Mouse (Mus musculus) lung, postnatal 0 days (tissue): ENCODE measurements around the gene Mcoln2. TPM values are rescaled to one million over a fixed set of nuclear protein-coding genes. Genes with fewer than 3 reads are reported as not detected.

Experiments
- ATAC-seq: fragments of 200-750 bp; cut with Nextera tagmentation; 2 replicates; pipeline ENCODE4 v1.8.0; 2017; ENCODE audit warnings: moderate library complexity
- DNase-seq: peaks from one replicate; pipeline ENCODE4 v3.0.0-alpha.2; 2016; ENCODE audit warnings: low spot score
- H3K27ac ChIP-seq: fragments of 300-500 bp; sonication (generic); 2 replicates; pipeline ENCODE4 v1.5.1; 2014; ENCODE audit warnings: antibody characterized with exemption, mild to moderate bottlenecking, low read length, mixed read lengths
- H3K27me3 ChIP-seq: fragments of 300-500 bp; sonication (generic); replicated peaks from 2 replicates; pipeline ENCODE4 v1.6.1; 2014; ENCODE audit warnings: low read length, mixed read lengths; ENCODE audit not compliant: insufficient read depth
- H3K36me3 ChIP-seq: fragments of 300-500 bp; sonication (generic); 2 replicates; pipeline ENCODE4 v1.6.1; 2014; ENCODE audit warnings: low read length, mixed read lengths; ENCODE audit not compliant: insufficient read depth
- H3K4me1 ChIP-seq: fragments of 300-500 bp; sonication (generic); 2 replicates; pipeline ENCODE4 v1.6.1; 2014; ENCODE audit warnings: antibody characterized with exemption, low read depth, low read length, mixed read lengths; ENCODE audit not compliant: insufficient read depth
- H3K4me2 ChIP-seq: fragments of 300-500 bp; sonication (generic); replicated peaks from 2 replicates; pipeline ENCODE4 v1.6.1; 2014; ENCODE audit warnings: low read depth, mild to moderate bottlenecking, low read length, moderate library complexity, mixed read lengths
- H3K4me3 ChIP-seq: fragments of 300-500 bp; sonication (generic); 2 replicates; pipeline ENCODE4 v1.5.1; 2014; ENCODE audit warnings: low read depth, low read length
- H3K9ac ChIP-seq: fragments of 300-500 bp; sonication (generic); replicated peaks from 2 replicates; pipeline ENCODE4 v1.6.1; 2014; ENCODE audit warnings: low read depth, mild to moderate bottlenecking
- H3K9me3 ChIP-seq: fragments of 300-500 bp; sonication (generic); 2 replicates; pipeline ENCODE4 v1.6.1; 2016; ENCODE audit warnings: low read length, mixed read lengths
- CTCF ChIP-seq: IDR thresholded peaks from 2 replicates; pipeline ENCODE4 v1.5.1; 2016; ENCODE audit warnings: antibody characterized with exemption, mild to moderate bottlenecking
- EP300 ChIP-seq: IDR thresholded peaks from 2 replicates; pipeline ENCODE4 v1.6.1; 2016; ENCODE audit warnings: antibody characterized with exemption, mild to moderate bottlenecking, control low read depth
- WGBS: fragments of 180-500 bp; shearing (Covaris S2); extraction: QIAGEN DNeasy Blood & Tissue Kit; methylation state at CpG from one replicate; pipeline ENCODE4 v1.1.7; 2014; 5-methylcytosine and 5-hydroxymethylcytosine counted together
- polyA plus RNA-seq: library from polyadenylated mRNA; unstranded; fragments of >200 nt; fragmentation: Nextera tagmentation; extraction: Ambion mirVana; gene quantifications from 2 replicates; pipeline ENCODE4 v1.2.1, GENCODE M21; 2015

Mcoln2 gene
- polyA plus RNA-seq, 1 experiment from 2014 or later: 0.25 TPM

GRCm38 (mm10) chr3:146211964-146212363 lies 62.3 kb downstream of the Mcoln2 start:
- Histone ChIP-seq H3K9ac (no peak overlapping the region), H3K36me3 (no peaks in the 10 kb centered on the region), H3K27me3 (no peaks in the 10 kb centered on the region), H3K4me2 (no peak overlapping the region), H3K27ac (no peak overlapping the region), H3K4me3 (no peak overlapping the region), H3K9me3 (no peaks in the 10 kb centered on the region), H3K4me1 (no peaks in the 10 kb centered on the region)
- ATAC-seq (no peak), DNase-seq (no peak)
- 49% methylated on average over 2 of the region's 2 CpGs for WGBS
- TF ChIP-seq CTCF (no peak), EP300 (no peak)

GRCm38 (mm10) chr3:146213336-146213735 lies 63.7 kb downstream of the Mcoln2 start:
- WGBS: 23% methylated on average over 5 of the region's 5 CpGs
- TF ChIP-seq EP300 (no peak), CTCF (no peak)
- H3K27me3 ChIP-seq: no peaks in the 10 kb centered on the region
- no peak overlapping the region for H3K9ac ChIP-seq
- H3K4me3 ChIP-seq: no peak overlapping the region
- H3K4me1 ChIP-seq: no peaks in the 10 kb centered on the region
- H3K4me2 ChIP-seq: peak overlapping the region; percentile 33
- ATAC-seq (no peak; the same call in 1 of the 2 replicates), DNase-seq (no peak)
- no peaks in the 10 kb centered on the region for H3K36me3 ChIP-seq
- no peaks in the 10 kb centered on the region for H3K9me3 ChIP-seq
- H3K27ac ChIP-seq: no peak overlapping the region

- TF ChIP-seq EP300 (no peak), CTCF (no peak)
- ATAC-seq (no peak), DNase-seq (no peak)
- Histone ChIP-seq H3K36me3 (no peaks in the 10 kb centered on the region), H3K4me3 (no peak overlapping the region), H3K9me3 (no peaks in the 10 kb centered on the region), H3K9ac (no peak overlapping the region), H3K4me2 (no peak overlapping the region), H3K27ac (no peak overlapping the region), H3K4me1 (no peaks in the 10 kb centered on the region), H3K27me3 (no peaks in the 10 kb centered on the region)
- WGBS: 82% methylated on average over 3 of the region's 3 CpGs
These were observed 66.9 kb downstream of the Mcoln2 start for GRCm38 (mm10) chr3:146216561-146216960.

GRCm38 (mm10) chr3:146220776-146221486 lies 71.3 kb downstream of the Mcoln2 start, which contains the start of gene Lpar3:
Gene Lpar3 (plus strand): TSS chr3:146220963.
- WGBS: under 1% methylated on average over 70 of the region's 73 CpGs
- Histone ChIP-seq H3K4me3 (peak within 1 kb of the TSS; percentile 59), H3K4me1 (no peaks in the 10 kb centered on the region; the same call in 1 of the 2 replicates), H3K9ac (0 out of 2 replicates have a peak within 1 kb of the TSS, but pooled peaks have one; percentile 29), H3K9me3 (no peaks in the 10 kb centered on the region), H3K36me3 (no peaks in the 10 kb centered on the region), H3K27ac (no peak within 1 kb of the TSS), H3K4me2 (peak within 1 kb of the TSS; percentile 62), H3K27me3 (no peaks in the 10 kb centered on the region)
- ATAC-seq: peak; percentile 91
- TF ChIP-seq EP300 (no peak), CTCF (peak; percentile 84)
- DNase-seq: peak; percentile 89

- Histone ChIP-seq H3K27me3 (no peaks in the 10 kb centered on the region), H3K9ac (no peak overlapping the region), H3K9me3 (no peaks in the 10 kb centered on the region), H3K36me3 (no peaks in the 10 kb centered on the region), H3K4me3 (no peak overlapping the region), H3K4me2 (no peak overlapping the region), H3K4me1 (no peaks in the 10 kb centered on the region; the same call in 1 of the 2 replicates), H3K27ac (no peak overlapping the region)
- DNase-seq: peak; percentile 50
- TF ChIP-seq CTCF: no peak
- no peak for TF ChIP-seq EP300
- WGBS: 52% methylated on average over 4 of the region's 4 CpGs
- no peak for ATAC-seq
These were observed 74.6 kb downstream of the Mcoln2 start for GRCm38 (mm10) chr3:146224271-146224670.

- no peak overlapping the region for H3K4me3 ChIP-seq
- 54% methylated on average over 7 of the region's 7 CpGs for WGBS
- H3K27me3 ChIP-seq: no peaks in the 10 kb centered on the region
- H3K4me1 ChIP-seq: no peaks in the 10 kb centered on the region; the same call in 1 of the 2 replicates
- 0 out of 2 replicates have a peak overlapping the region, but pooled peaks have one; percentile 43 for H3K27ac ChIP-seq
- H3K9ac ChIP-seq: no peak overlapping the region
- ATAC-seq: 0 out of 2 replicates have a peak, but pooled peaks have one; percentile 18
- peak; percentile 78 for DNase-seq
- no peaks in the 10 kb centered on the region for H3K9me3 ChIP-seq
- no peak overlapping the region for H3K4me2 ChIP-seq
- TF ChIP-seq CTCF (no peak), EP300 (peak; percentile 7; the same call in 1 of the 2 replicates)
- no peaks in the 10 kb centered on the region for H3K36me3 ChIP-seq
These were observed 75.6 kb downstream of the Mcoln2 start for GRCm38 (mm10) chr3:146225061-146225761.
